Mouse (Mus musculus) neural tube, embryonic 12.5 days (tissue): ENCODE data around the gene Wdr45b. TPM values are rescaled to one million over a fixed set of nuclear protein-coding genes. Genes with fewer than 3 reads are reported as not detected.

Experiments
- ATAC-seq: fragments of 200-750 bp; cut with Nextera tagmentation; 2 replicates; pipeline ENCODE4 v1.8.0; 2017; ENCODE audit warnings: low read depth, mild to moderate bottlenecking, moderate TSS enrichment, moderate library complexity; ENCODE audit not compliant: low FRiP score
- H3K27ac ChIP-seq: fragments of 300-500 bp; sonication (generic); 2 replicates; pipeline ENCODE4 v1.5.1; 2016
- H3K27me3 ChIP-seq: fragments of 300-500 bp; sonication (generic); replicated peaks from 2 replicates; pipeline ENCODE4 v1.6.1; 2016; ENCODE audit warnings: mild to moderate bottlenecking
- H3K36me3 ChIP-seq: fragments of 300-500 bp; sonication (generic); 2 replicates; pipeline ENCODE4 v1.6.1; 2016; ENCODE audit warnings: mild to moderate bottlenecking
- H3K4me1 ChIP-seq: fragments of 300-500 bp; sonication (generic); 2 replicates; pipeline ENCODE4 v1.6.1; 2016
- H3K4me2 ChIP-seq: fragments of 300-500 bp; sonication (generic); replicated peaks from 2 replicates; pipeline ENCODE4 v1.6.1; 2016; ENCODE audit warnings: mild to moderate bottlenecking
- H3K4me3 ChIP-seq: fragments of 300-500 bp; sonication (generic); 2 replicates; pipeline ENCODE4 v1.5.1; 2016
- H3K9ac ChIP-seq: fragments of 300-500 bp; sonication (generic); 2 replicates; pipeline ENCODE4 v1.6.1; 2016; ENCODE audit warnings: mild to moderate bottlenecking
- H3K9me3 ChIP-seq: fragments of 300-500 bp; sonication (generic); 2 replicates; pipeline ENCODE4 v1.6.1; 2016; ENCODE audit warnings: mild to moderate bottlenecking
- WGBS: fragments of 180-500 bp; shearing (Covaris S2); methylation state at CpG from one replicate; pipeline ENCODE4 v1.1.7; 2016; 5-methylcytosine and 5-hydroxymethylcytosine counted together
- polyA plus RNA-seq: library from polyadenylated mRNA; unstranded; fragments of >200 nt; fragmentation: Nextera tagmentation; extraction: Ambion mirVana; gene quantifications from 2 replicates; pipeline ENCODE4 v1.2.1, GENCODE M21; 2016

Gene Wdr45b
- polyA plus RNA-seq, result 88.8 and 91.2 TPM in 2 replicates

DNA sequence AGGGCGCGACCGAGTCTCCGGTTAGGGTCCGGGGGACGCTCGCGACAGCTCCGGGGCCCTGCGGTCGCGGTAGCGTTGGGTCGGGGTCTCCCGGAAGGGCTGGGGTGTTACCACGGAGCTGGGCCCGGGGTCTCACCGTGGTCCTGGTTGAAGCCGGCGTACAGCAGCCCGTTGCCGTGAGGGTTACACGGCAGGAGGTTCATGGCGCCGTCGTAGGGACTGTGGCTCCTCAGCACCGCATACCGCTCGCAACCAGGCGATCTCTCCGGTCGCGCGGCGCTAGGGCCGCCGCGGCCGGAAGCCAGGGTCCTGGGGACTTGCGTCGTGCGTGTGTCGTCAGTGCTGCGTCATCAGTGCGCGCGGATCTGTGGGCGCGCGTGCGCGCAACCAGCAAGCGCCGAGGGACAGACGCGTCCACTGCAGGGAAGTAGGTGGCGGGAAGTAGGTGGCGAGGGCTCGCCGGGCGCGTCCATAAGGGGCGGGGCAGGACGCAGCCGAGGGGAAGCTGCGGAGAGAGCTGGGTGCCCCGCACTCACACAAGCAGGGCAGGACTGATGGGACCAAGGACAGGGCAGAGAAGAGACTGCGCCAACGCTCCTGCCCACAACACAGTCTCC, at the start of gene Wdr45b:
Wdr45b (minus strand) TSS at position 355 of the 617 bp plus-strand sequence.
- Histone ChIP-seq H3K9me3 (no peaks in the 10 kb centered on the region), H3K4me1 (peaks cover 21% of the 10 kb centered on the region), H3K4me3 (peak within 1 kb of the TSS; percentile 95), H3K36me3 (0 out of 2 replicates have a peak, but pooled peaks cover 7% of the 10 kb centered on the region), H3K4me2 (peak within 1 kb of the TSS; percentile 77), H3K27me3 (no peaks in the 10 kb centered on the region), H3K27ac (peak within 1 kb of the TSS; percentile 33; the same call in 1 of the 2 replicates), H3K9ac (peak within 1 kb of the TSS; percentile 88)
- peak; percentile 95 for ATAC-seq
- under 1% methylated on average over 69 of the region's 69 CpGs for WGBS

DNA sequence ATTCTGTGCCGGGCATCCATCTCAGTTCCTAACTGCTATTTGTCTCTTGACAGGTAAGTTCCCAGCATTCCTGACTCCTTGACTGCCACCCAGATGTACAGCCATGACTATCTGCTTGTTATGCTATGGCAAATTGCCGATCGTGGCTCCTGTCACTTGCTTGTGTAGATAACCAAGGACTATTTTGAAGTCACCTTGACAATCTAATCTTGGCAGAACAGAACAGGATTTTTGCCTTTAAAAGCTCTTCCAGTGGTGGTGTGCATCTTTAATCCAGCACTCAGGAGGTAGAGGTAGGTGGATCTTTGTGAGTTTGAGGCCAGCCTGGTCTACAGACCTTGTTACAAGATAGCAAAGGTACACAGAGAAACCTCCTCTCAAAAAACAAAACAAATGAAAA, 38.2 kb upstream of the Wdr45b start:
- no peak for ATAC-seq

DNA sequence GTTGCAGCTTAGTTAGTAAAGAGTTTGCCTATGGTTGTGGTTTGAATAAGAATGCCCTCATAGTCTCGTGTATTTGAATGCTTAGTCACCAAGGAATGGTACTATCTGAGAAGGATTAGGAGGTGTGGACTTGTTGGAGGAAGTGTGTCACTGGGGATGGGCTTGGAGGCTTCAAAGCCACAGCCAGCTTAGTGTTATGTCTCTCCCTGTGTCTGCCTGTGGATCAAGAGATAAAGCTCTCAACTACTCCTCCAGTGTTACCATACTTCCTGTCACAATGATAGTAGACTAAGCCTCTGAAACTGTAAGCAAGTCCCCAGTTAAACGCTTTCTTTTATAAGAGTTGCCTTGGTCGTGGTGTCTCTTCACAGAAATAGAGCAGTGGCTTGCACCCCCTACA, 36.5 kb upstream of the Wdr45b start:
- no peak overlapping the region for H3K27ac ChIP-seq
- 70% methylated on average over 3 of the region's 3 CpGs for WGBS
- H3K36me3 ChIP-seq, result no peaks in the 10 kb centered on the region
- H3K9me3 ChIP-seq, result no peaks in the 10 kb centered on the region
- no peak overlapping the region for H3K4me3 ChIP-seq
- no peaks in the 10 kb centered on the region for H3K27me3 ChIP-seq
- peaks cover 14% of the 10 kb centered on the region for H3K4me1 ChIP-seq
- ATAC-seq, result no peak
- no peak overlapping the region for H3K9ac ChIP-seq
- no peak overlapping the region for H3K4me2 ChIP-seq

More for the DNA sequence above, 38.2 kb upstream of the Wdr45b start:
- no peak overlapping the region for H3K9ac ChIP-seq
- no peak overlapping the region for H3K4me2 ChIP-seq
- H3K36me3 ChIP-seq, result no peaks in the 10 kb centered on the region
- H3K4me1 ChIP-seq, result peaks cover 12% of the 10 kb centered on the region
- H3K27me3 ChIP-seq, result no peaks in the 10 kb centered on the region
- H3K9me3 ChIP-seq, result no peaks in the 10 kb centered on the region
- 87% methylated on average over 3 of the region's 3 CpGs for WGBS
- H3K27ac ChIP-seq, result no peak overlapping the region
- H3K4me3 ChIP-seq, result no peak overlapping the region

DNA sequence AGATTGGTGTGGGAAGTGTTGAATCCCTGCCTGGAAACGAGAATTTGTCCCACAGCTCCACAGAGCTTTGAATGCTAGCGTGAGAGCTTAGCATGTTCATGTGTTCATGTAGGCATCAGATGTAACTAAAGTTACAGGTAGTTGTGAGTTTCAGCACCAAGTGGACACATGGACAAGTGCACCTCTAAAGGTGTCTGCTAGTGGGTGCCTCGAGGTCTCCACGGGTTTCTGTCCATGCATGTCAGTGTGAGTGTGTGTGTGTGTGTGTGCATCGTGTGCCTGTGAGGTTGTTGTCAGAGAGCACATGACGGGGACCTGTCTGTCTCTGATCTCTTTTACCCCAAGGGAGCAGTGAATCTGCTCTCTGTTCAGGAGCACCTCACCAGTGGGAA, 34.3 kb upstream of the Wdr45b start:
- no peaks in the 10 kb centered on the region for H3K36me3 ChIP-seq
- H3K9me3 ChIP-seq, result no peaks in the 10 kb centered on the region
- peak overlapping the region; percentile 61; the same call in 1 of the 2 replicates for H3K4me3 ChIP-seq
- peaks cover 14% of the 10 kb centered on the region for H3K4me1 ChIP-seq
- H3K9ac ChIP-seq, result no peak overlapping the region
- peak overlapping the region; percentile 94 for H3K4me2 ChIP-seq
- no peak overlapping the region for H3K27ac ChIP-seq
- peak; percentile 28 for ATAC-seq
- WGBS, result 19% methylated on average over 6 of the region's 6 CpGs
- no peaks in the 10 kb centered on the region for H3K27me3 ChIP-seq

DNA sequence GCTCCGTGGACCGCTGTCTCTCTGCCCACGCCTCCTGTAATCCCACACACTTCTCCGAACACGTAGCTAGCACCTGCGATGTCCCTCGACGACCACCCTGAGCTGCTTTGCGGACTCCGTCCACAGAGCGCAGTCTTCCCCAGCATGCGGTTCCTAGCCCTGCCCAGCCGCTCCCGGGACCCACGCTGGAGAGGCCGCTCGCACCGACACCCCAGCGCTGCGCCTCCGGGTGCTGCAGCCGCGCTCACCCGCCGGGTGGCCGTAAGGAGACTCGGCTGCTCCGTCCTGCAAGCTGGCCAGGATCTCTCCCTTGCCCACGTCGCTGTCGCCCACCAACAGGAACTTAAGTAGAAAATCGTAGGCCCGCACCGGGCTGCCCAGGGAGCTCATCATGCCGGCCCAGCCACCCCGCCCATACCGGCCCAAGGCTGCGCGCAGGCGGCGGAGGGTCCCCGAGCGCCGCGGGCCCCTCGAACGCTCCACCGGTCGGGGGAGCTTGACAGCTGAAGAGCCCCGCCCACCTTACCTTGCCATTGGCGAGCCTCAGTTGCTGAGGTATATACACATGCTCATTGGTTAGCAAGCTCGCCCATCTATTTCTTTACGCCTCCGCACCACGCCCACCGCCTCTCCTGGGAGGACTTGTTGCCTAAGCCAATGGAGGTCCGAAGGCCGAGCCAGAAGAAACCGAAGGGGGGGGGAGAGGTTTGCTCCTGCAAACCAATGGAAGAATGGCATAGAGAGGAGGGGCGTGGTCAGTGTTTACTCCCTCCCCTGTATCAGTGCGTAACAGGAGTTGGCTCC, 33.7 kb upstream of the Wdr45b start, which contains the start of gene Rab40b:
Rab40b (minus strand) TSS at position 502 of the 804 bp plus-strand sequence.
- peak; percentile 99 for ATAC-seq

DNA sequence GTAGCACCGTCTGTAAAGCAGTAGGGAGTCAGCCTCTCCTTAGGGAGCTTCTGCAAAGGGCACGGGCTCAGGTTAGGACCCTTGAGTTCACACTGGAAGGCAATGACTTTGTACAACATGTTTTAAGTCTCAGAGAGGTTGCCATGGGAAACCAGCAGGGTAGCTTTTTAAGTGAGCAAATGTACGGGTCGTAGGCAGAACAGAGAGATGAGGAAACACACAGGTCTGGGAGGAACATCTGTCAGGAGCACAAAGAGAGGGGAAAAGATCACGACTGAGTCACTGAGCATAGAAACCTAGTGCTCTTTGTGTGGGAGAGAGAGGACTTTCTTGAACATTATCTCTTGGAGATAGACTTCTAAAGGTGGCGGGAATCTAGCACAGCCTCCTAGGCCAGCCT, 26.0 kb upstream of the Wdr45b start:
- no peaks in the 10 kb centered on the region for H3K27me3 ChIP-seq
- H3K4me3 ChIP-seq, result no peak overlapping the region
- no peaks in the 10 kb centered on the region for H3K36me3 ChIP-seq
- no peaks in the 10 kb centered on the region for H3K9me3 ChIP-seq
- WGBS, result 21% methylated on average over 6 of the region's 6 CpGs
- no peak for ATAC-seq
- H3K4me2 ChIP-seq, result no peak overlapping the region
- no peak overlapping the region for H3K9ac ChIP-seq
- H3K27ac ChIP-seq, result no peak overlapping the region
- H3K4me1 ChIP-seq, result no peaks in the 10 kb centered on the region

More for the DNA sequence above, 33.7 kb upstream of the Wdr45b start, which contains the start of gene Rab40b:
- Histone ChIP-seq H3K36me3 (no peaks in the 10 kb centered on the region), H3K9me3 (no peaks in the 10 kb centered on the region), H3K27ac (no peak within 1 kb of the TSS), H3K4me1 (peaks cover 14% of the 10 kb centered on the region), H3K4me3 (peak within 1 kb of the TSS; percentile 61), H3K27me3 (no peaks in the 10 kb centered on the region), H3K9ac (peak within 1 kb of the TSS; percentile 54), H3K4me2 (peak within 1 kb of the TSS; percentile 94)
- 2% methylated on average over 61 of the region's 61 CpGs for WGBS

DNA sequence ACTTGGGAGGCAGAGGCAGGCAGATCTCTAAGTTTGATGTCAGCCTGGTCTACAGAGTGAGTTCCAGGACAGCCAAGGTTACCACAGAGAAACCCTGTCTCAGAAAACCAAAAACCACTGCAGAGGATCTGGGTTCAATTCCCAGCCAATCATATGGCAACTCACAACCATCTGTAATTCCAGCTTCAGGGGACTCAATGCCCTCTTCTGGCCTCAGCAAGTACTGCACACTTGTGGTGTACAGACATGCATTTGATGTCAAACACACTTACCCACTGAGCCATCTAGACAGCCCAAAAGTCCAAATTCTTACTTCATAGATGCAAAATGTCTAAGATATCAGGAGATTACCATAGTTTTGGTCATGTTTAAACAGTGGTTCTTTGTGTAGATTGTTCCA, 24.4 kb upstream of the Wdr45b start:
- H3K9ac ChIP-seq, result no peak overlapping the region
- no peaks in the 10 kb centered on the region for H3K27me3 ChIP-seq
- H3K9me3 ChIP-seq, result no peaks in the 10 kb centered on the region
- no peak overlapping the region for H3K4me3 ChIP-seq
- ATAC-seq, result no peak
- no peaks in the 10 kb centered on the region for H3K4me1 ChIP-seq
- H3K27ac ChIP-seq, result no peak overlapping the region
- H3K4me2 ChIP-seq, result no peak overlapping the region
- H3K36me3 ChIP-seq, result no peaks in the 10 kb centered on the region

DNA sequence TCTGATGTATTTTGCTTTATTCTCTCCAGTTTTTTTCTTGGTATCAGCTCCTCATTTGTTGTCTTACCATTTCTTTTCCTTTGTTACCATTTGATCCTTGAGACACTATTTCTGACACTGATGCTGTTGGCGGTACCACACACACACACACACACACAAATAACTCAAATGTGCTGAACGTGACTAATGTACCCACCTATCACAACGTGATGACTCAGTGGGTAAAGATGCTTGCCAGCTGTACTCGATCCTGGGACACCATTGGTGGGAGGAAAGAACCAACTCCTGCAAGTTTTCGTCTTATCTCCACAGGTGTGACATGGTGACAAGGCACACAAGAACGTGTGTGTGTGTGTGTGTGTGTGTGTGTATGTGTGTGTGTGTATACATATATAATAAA, 19.1 kb upstream of the Wdr45b start:
- H3K9me3 ChIP-seq, result no peaks in the 10 kb centered on the region
- WGBS, result 76% methylated on average over 6 of the region's 6 CpGs
- no peak for ATAC-seq

DNA sequence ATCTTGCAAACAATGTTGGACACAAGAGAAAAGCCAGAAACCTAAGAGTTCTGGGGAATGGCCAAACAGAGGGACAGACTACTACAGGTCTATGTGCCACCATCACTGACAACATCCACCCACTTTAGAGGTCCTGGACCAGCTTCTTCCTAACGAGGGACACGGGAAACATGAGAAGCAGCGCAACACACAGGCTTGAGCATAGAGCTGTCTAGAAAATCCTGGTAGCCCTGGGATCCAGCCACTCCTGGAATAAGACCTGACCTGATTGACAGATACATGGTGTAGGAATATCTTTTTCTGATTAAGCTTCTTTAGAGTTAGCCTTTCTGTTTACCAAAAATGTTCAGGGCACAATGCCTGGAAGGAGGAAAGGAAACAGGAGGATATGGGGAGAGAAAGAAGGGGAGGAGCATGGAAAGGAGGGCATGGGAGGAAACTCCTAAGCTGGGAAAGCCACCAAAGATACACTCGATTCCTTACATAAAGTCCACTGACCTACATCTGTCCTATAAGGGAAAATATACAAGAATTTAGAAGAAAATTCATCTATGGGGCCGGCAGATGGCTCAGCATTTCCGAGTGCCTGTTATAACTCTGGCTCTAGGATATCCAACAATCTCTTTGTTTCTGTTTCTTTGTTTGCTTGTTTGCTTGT, 16.2 kb upstream of the Wdr45b start:
- Histone ChIP-seq H3K4me3 (no peak overlapping the region), H3K9me3 (no peaks in the 10 kb centered on the region), H3K27ac (no peak overlapping the region), H3K4me2 (no peak overlapping the region), H3K9ac (no peak overlapping the region), H3K36me3 (no peaks in the 10 kb centered on the region), H3K4me1 (no peaks in the 10 kb centered on the region), H3K27me3 (no peaks in the 10 kb centered on the region)
- 81% methylated on average over 6 of the region's 6 CpGs for WGBS
- no peak for ATAC-seq

More for the DNA sequence above, 19.1 kb upstream of the Wdr45b start:
- H3K27ac ChIP-seq, result no peak overlapping the region
- H3K9ac ChIP-seq, result no peak overlapping the region
- H3K36me3 ChIP-seq, result no peaks in the 10 kb centered on the region
- no peaks in the 10 kb centered on the region for H3K27me3 ChIP-seq
- no peak overlapping the region for H3K4me2 ChIP-seq
- H3K4me1 ChIP-seq, result no peaks in the 10 kb centered on the region
- H3K4me3 ChIP-seq, result no peak overlapping the region

DNA sequence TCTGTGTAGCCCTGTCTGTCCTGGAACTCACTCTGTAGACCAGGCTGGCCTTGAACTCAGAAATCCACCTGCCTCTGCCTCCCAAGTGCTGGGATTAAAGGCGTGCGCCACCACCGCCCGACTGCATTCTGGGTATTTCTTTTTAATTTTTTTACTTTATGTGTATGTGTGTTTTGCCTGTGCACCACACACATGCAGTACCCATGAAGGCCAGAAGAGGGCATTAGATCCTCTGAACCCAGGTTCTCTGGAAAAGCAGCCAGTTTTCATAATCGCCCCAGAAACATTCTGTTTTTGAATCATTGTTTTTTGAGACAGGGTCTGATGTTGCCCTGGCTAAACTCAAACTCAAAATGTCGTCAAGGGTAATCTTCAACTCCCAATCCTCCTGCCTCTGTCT, 15.4 kb upstream of the Wdr45b start:
- Histone ChIP-seq H3K27me3 (no peaks in the 10 kb centered on the region), H3K9me3 (no peaks in the 10 kb centered on the region), H3K4me2 (no peak overlapping the region), H3K4me3 (no peak overlapping the region), H3K36me3 (no peaks in the 10 kb centered on the region), H3K9ac (no peak overlapping the region), H3K27ac (no peak overlapping the region), H3K4me1 (no peaks in the 10 kb centered on the region)
- WGBS, result 52% methylated on average over 6 of the region's 6 CpGs
- ATAC-seq, result no peak

DNA sequence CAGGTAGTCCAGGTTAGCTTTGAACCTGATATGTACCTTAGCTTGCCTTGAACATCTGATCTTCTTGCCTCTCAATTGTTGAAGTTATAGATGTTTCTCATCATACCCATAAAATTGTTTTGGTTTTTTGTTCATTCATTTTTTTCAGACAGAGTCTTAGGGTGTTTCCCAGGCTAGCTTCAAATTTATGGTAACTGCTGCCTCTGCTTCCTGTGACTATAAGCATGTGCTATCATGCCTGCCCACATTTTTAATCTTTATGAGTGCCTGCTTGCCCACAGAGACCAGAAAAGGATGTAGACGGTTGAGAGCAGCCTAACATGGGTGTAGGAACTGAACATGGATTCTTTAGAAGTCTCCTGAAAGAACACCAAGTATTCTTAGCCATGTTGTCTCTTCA, 14.5 kb upstream of the Wdr45b start:
- 87% methylated on average over 1 of the region's 1 CpGs for WGBS
- H3K4me3 ChIP-seq, result no peak overlapping the region
- no peak overlapping the region for H3K4me2 ChIP-seq
- H3K36me3 ChIP-seq, result no peaks in the 10 kb centered on the region
- H3K27me3 ChIP-seq, result no peaks in the 10 kb centered on the region
- no peak for ATAC-seq
- H3K4me1 ChIP-seq, result no peaks in the 10 kb centered on the region
- no peak overlapping the region for H3K27ac ChIP-seq
- H3K9me3 ChIP-seq, result no peaks in the 10 kb centered on the region
- no peak overlapping the region for H3K9ac ChIP-seq

DNA sequence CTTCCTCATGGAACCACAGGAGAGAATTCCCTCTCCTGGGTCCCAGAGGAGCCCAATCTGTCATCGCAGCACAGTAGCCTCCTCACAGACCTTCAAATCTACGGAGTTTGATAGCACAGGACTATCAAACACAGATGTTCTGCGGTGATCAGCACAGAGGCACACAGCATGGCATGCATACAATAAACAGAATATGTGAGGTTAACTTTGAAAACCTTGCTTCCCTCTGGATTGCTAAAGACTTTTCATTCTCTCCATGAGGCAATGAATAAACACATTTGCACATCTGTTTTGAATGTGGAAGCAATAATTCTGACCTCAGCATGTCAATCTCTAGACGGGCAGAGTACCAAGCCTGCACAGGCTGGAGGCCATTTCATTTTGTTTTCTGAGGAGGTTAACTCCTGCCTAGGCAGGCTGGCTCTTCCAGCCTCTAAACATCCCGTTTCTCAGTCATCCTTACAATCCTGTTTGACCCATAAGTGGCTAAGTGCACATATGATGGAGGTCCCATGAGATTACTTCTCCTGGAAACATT, 13.0 kb upstream of the Wdr45b start:
- Histone ChIP-seq H3K27me3 (no peaks in the 10 kb centered on the region), H3K36me3 (no peaks in the 10 kb centered on the region), H3K4me3 (no peak overlapping the region), H3K4me1 (no peaks in the 10 kb centered on the region), H3K27ac (no peak overlapping the region), H3K4me2 (no peak overlapping the region), H3K9ac (no peak overlapping the region), H3K9me3 (no peaks in the 10 kb centered on the region)
- ATAC-seq, result no peak
- 75% methylated on average over 5 of the region's 5 CpGs for WGBS
